In the genomic region with DNA sequence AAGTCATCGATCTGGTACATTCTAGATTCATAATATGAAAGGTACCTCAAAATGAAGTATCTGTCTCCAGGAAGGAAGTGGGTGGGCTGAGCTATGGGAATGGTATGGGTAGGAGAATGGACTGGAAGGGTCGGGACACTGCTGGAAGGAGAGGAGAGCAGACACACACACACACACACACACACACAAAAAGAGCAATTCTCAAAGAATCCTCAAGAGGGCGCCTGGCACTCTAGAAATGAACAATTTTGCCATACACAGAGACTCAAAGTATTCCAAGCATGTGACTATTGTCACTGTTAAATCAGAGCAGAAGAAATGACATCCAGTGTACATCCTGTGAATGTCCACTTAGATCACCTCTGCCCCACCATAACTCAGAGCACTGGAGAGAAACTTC, we compare ENCODE assay signal across 9 mouse cellular contexts. TPM values are rescaled to one million over a fixed set of nuclear protein-coding genes. Genes with fewer than 3 reads are reported as not detected.
DNase-seq lines count a peak whose midpoint lies in the region; ATAC-seq lines count a peak whose summit lies in the region.
"Had no signal": no experiment of that assay in that cellular context is flagged by ENCODE, and none has a peak within 500 bp of the region (broad histone marks: within the 10 kb centered on the region; RNA-seq: fewer than 3 reads in every experiment).

No protein-coding gene starts in this region.

- no peaks in the 10 kb centered on the region for H3K27me3 ChIP-seq in forebrain, embryonic 11.5 days (ENCODE audit: control insufficient read depth, insufficient read depth, low read length)
- no peaks in the 10 kb centered on the region for H3K27me3 ChIP-seq in forebrain, embryonic 16.5 days (replicated peaks; ENCODE audit: control insufficient read depth, insufficient read depth, low read length)
- H3K27me3 ChIP-seq in hindbrain, embryonic 13.5 days, result no peaks in the 10 kb centered on the region
- H3K27me3 ChIP-seq in limb, embryonic 11.5 days (ENCODE audit: control insufficient read depth, insufficient read depth, low read length), result no peaks in the 10 kb centered on the region
- no peaks in the 10 kb centered on the region for H3K27me3 ChIP-seq in neural tube, embryonic 14.5 days (ENCODE audit: control insufficient read depth, insufficient read depth, low read length)
- H3K27me3 ChIP-seq: stomach, embryonic 15.5 days had no signal

- H3K4me3 ChIP-seq in forebrain, embryonic 11.5 days (ENCODE audit: low read depth, low read length), result no peak overlapping the region
- no peak overlapping the region for H3K4me3 ChIP-seq in forebrain, embryonic 16.5 days (replicated peaks; ENCODE audit: low read length)
- H3K4me3 ChIP-seq in hindbrain, embryonic 13.5 days, result no peak overlapping the region
- H3K4me3 ChIP-seq in limb, embryonic 11.5 days (ENCODE audit: low read depth, low read length), result no peak overlapping the region
- no peak overlapping the region for H3K4me3 ChIP-seq in neural tube, embryonic 14.5 days (ENCODE audit: low read depth, low read length)
- H3K4me3 ChIP-seq: stomach, embryonic 15.5 days had no signal

- no peaks in the 10 kb centered on the region for H3K4me1 ChIP-seq in forebrain, embryonic 11.5 days (replicated peaks; ENCODE audit: control insufficient read depth, insufficient read depth, low read length)
- H3K4me1 ChIP-seq in forebrain, embryonic 16.5 days (replicated peaks; ENCODE audit: control insufficient read depth, insufficient read depth, low read length), result no peaks in the 10 kb centered on the region
- H3K4me1 ChIP-seq in hindbrain, embryonic 13.5 days (replicated peaks), result no peaks in the 10 kb centered on the region
- no peaks in the 10 kb centered on the region for H3K4me1 ChIP-seq in limb, embryonic 11.5 days (ENCODE audit: control insufficient read depth, insufficient read depth, low read length)
- H3K4me1 ChIP-seq in neural tube, embryonic 14.5 days (ENCODE audit: control insufficient read depth, insufficient read depth, low read length), result no peaks in the 10 kb centered on the region
- H3K4me1 ChIP-seq: stomach, embryonic 15.5 days had no signal

- H3K36me3 ChIP-seq in forebrain, embryonic 11.5 days (ENCODE audit: control insufficient read depth, insufficient read depth, low read length), result no peaks in the 10 kb centered on the region
- H3K36me3 ChIP-seq in forebrain, embryonic 16.5 days (ENCODE audit: control insufficient read depth, insufficient read depth), result no peaks in the 10 kb centered on the region
- H3K36me3 ChIP-seq in hindbrain, embryonic 13.5 days, result peaks cover 13% of the 10 kb centered on the region
- no peaks in the 10 kb centered on the region for H3K36me3 ChIP-seq in limb, embryonic 11.5 days (ENCODE audit: control insufficient read depth, insufficient read depth, low read length)
- H3K36me3 ChIP-seq in neural tube, embryonic 14.5 days (ENCODE audit: control insufficient read depth, insufficient read depth, low read length), result no peaks in the 10 kb centered on the region
- H3K36me3 ChIP-seq: stomach, embryonic 15.5 days had no signal

- H3K9me3 ChIP-seq in forebrain, embryonic 11.5 days (ENCODE audit: control insufficient read depth, low read length), result no peaks in the 10 kb centered on the region
- H3K9me3 ChIP-seq in forebrain, embryonic 16.5 days (ENCODE audit: control insufficient read depth, low read length), result no peaks in the 10 kb centered on the region
- no peaks in the 10 kb centered on the region for H3K9me3 ChIP-seq in hindbrain, embryonic 13.5 days
- H3K9me3 ChIP-seq in limb, embryonic 11.5 days (ENCODE audit: control insufficient read depth, low read length), result no peaks in the 10 kb centered on the region
- no peaks in the 10 kb centered on the region for H3K9me3 ChIP-seq in neural tube, embryonic 14.5 days (ENCODE audit: control insufficient read depth, low read length)
- H3K9me3 ChIP-seq: stomach, embryonic 15.5 days had no signal

- WGBS in forebrain, embryonic 11.5 days, result 34% methylated on average over 3 of the region's 3 CpGs
- WGBS in forebrain, embryonic 16.5 days, result 29% methylated on average over 3 of the region's 3 CpGs
- WGBS in hindbrain, embryonic 13.5 days, result 29% methylated on average over 3 of the region's 3 CpGs
- 33% methylated on average over 3 of the region's 3 CpGs for WGBS in limb, embryonic 11.5 days
- WGBS in neural tube, embryonic 14.5 days, result 36% methylated on average over 3 of the region's 3 CpGs

- ATAC-seq in forebrain, embryonic 11.5 days (replicated peaks; ENCODE audit: low FRiP score), result no peak
- ATAC-seq in forebrain, embryonic 16.5 days, result no peak
- ATAC-seq in hindbrain, embryonic 13.5 days (ENCODE audit: low FRiP score), result 0 out of 2 replicates have a peak, but pooled peaks have one; percentile 39
- no peak for ATAC-seq in limb, embryonic 11.5 days (ENCODE audit: insufficient number of reproducible peaks, low FRiP score, low TSS enrichment, low read depth)
- ATAC-seq in neural tube, embryonic 14.5 days (ENCODE audit: low read depth), result 0 out of 2 replicates have a peak, but pooled peaks have one; percentile 21

- no peak overlapping the region for H3K27ac ChIP-seq in forebrain, embryonic 11.5 days (ENCODE audit: low read depth, low read length)
- no peak overlapping the region for H3K27ac ChIP-seq in forebrain, embryonic 16.5 days (ENCODE audit: low read length)
- no peak overlapping the region for H3K27ac ChIP-seq in hindbrain, embryonic 13.5 days
- H3K27ac ChIP-seq in limb, embryonic 11.5 days (replicated peaks; ENCODE audit: low read depth, low read length), result no peak overlapping the region
- no peak overlapping the region for H3K27ac ChIP-seq in neural tube, embryonic 14.5 days (ENCODE audit: low read depth, low read length)
- H3K27ac ChIP-seq: stomach, embryonic 15.5 days had no signal

- H3K9ac ChIP-seq in forebrain, embryonic 11.5 days (ENCODE audit: low read length), result no peak overlapping the region
- H3K9ac ChIP-seq in forebrain, embryonic 16.5 days (replicated peaks; ENCODE audit: low read depth, low read length), result no peak overlapping the region
- H3K9ac ChIP-seq in hindbrain, embryonic 13.5 days, result no peak overlapping the region
- H3K9ac ChIP-seq in limb, embryonic 11.5 days (ENCODE audit: low read length), result no peak overlapping the region
- H3K9ac ChIP-seq in neural tube, embryonic 14.5 days (replicated peaks; ENCODE audit: low read depth, low read length), result no peak overlapping the region
- H3K9ac ChIP-seq: stomach, embryonic 15.5 days had no signal

- peak; percentile 73 for DNase-seq in forebrain, embryonic 11.5 days (ENCODE audit: low spot score)
- DNase-seq in B cell, adult 2 months, result peak; percentile 46 to 52
- peak; percentile 68 for DNase-seq in c-Kit-positive CD71-negative TER-119-negative erythroid progenitor cells, embryonic 14.5 days (ENCODE audit: low read depth)
- DNase-seq in limb, embryonic 11.5 days (ENCODE audit: low spot score), result peak; percentile 73
- DNase-seq in urinary bladder, postnatal 14 days (ENCODE audit: low spot score), result no peak

- no peak overlapping the region for H3K4me2 ChIP-seq in forebrain, embryonic 11.5 days (ENCODE audit: low read depth, low read length, severe bottlenecking)
- no peak overlapping the region for H3K4me2 ChIP-seq in forebrain, embryonic 16.5 days (ENCODE audit: low read length)
- no peak overlapping the region for H3K4me2 ChIP-seq in hindbrain, embryonic 13.5 days
- no peak overlapping the region for H3K4me2 ChIP-seq in limb, embryonic 11.5 days (ENCODE audit: low read depth, severe bottlenecking)
- no peak overlapping the region for H3K4me2 ChIP-seq in neural tube, embryonic 14.5 days (ENCODE audit: low read depth, low read length)
- H3K4me2 ChIP-seq: stomach, embryonic 15.5 days had no signal

RNA-seq across cellular contexts. Expression of gene Osbpl7, which starts 22.1 kb away (rescaled TPM):
- polyA plus RNA-seq in forebrain, embryonic 11.5 days (2014; fragmentation: Nextera tagmentation; extraction: Ambion mirVana), result 6.7 and 7.7 TPM in 2 replicates
- polyA plus RNA-seq in forebrain, embryonic 16.5 days (2015; fragmentation: Nextera tagmentation; extraction: Ambion mirVana), result 11.0 and 13.1 TPM in 2 replicates
- 9.6 and 10.7 TPM in 2 replicates for polyA plus RNA-seq in hindbrain, embryonic 13.5 days (2015; fragmentation: Nextera tagmentation; extraction: Ambion mirVana)
- 5.8 and 6.3 TPM in 2 replicates for polyA plus RNA-seq in limb, embryonic 11.5 days (2014; fragmentation: Nextera tagmentation; extraction: Ambion mirVana)
- 9.1 and 9.6 TPM in 2 replicates for polyA plus RNA-seq in neural tube, embryonic 14.5 days (2014; fragmentation: Nextera tagmentation; extraction: Ambion mirVana)

RNA-seq across cellular contexts. Expression of gene Mrpl10, which starts 31.2 kb away (rescaled TPM):
- polyA plus RNA-seq in forebrain, embryonic 11.5 days (2014; fragmentation: Nextera tagmentation; extraction: Ambion mirVana), result 76.4 and 76.6 TPM in 2 replicates
- polyA plus RNA-seq in forebrain, embryonic 16.5 days (2015; fragmentation: Nextera tagmentation; extraction: Ambion mirVana), result 54.3 and 56.2 TPM in 2 replicates
- polyA plus RNA-seq in hindbrain, embryonic 13.5 days (2015; fragmentation: Nextera tagmentation; extraction: Ambion mirVana), result 59.4 and 62.0 TPM in 2 replicates
- polyA plus RNA-seq in limb, embryonic 11.5 days (2014; fragmentation: Nextera tagmentation; extraction: Ambion mirVana), result 93.0 and 96.5 TPM in 2 replicates
- 60.8 and 63.5 TPM in 2 replicates for polyA plus RNA-seq in neural tube, embryonic 14.5 days (2014; fragmentation: Nextera tagmentation; extraction: Ambion mirVana)

RNA-seq across cellular contexts. Expression of gene Lrrc46, which starts 31.3 kb away (rescaled TPM):
- polyA plus RNA-seq in forebrain, embryonic 11.5 days (2014; fragmentation: Nextera tagmentation; extraction: Ambion mirVana), result 3.8 and 4.2 TPM in 2 replicates
- 3.0 and 3.1 TPM in 2 replicates for polyA plus RNA-seq in forebrain, embryonic 16.5 days (2015; fragmentation: Nextera tagmentation; extraction: Ambion mirVana)
- polyA plus RNA-seq in hindbrain, embryonic 13.5 days (2015; fragmentation: Nextera tagmentation; extraction: Ambion mirVana), result 3.2 and 5.6 TPM in 2 replicates
- polyA plus RNA-seq in limb, embryonic 11.5 days (2014; fragmentation: Nextera tagmentation; extraction: Ambion mirVana), result 0.79 and 1.4 TPM in 2 replicates
- 2.2 and 2.4 TPM in 2 replicates for polyA plus RNA-seq in neural tube, embryonic 14.5 days (2014; fragmentation: Nextera tagmentation; extraction: Ambion mirVana)

RNA-seq across cellular contexts. Expression of gene Tbx21, which starts 42.6 kb away (rescaled TPM):
- polyA plus RNA-seq in forebrain, embryonic 11.5 days (2014; fragmentation: Nextera tagmentation; extraction: Ambion mirVana), result 0.17 and 0.21 TPM in 2 replicates
- polyA plus RNA-seq in forebrain, embryonic 16.5 days (2015; fragmentation: Nextera tagmentation; extraction: Ambion mirVana), result 0.35 and 0.38 TPM in 2 replicates
- polyA plus RNA-seq in hindbrain, embryonic 13.5 days (2015; fragmentation: Nextera tagmentation; extraction: Ambion mirVana), result 0.16 and 0.21 TPM in 2 replicates
- not detected in 2 replicates for polyA plus RNA-seq in limb, embryonic 11.5 days (2014; fragmentation: Nextera tagmentation; extraction: Ambion mirVana)
- polyA plus RNA-seq in neural tube, embryonic 14.5 days (2014; fragmentation: Nextera tagmentation; extraction: Ambion mirVana), result 0.14 and 0.21 TPM in 2 replicates
- polyA plus RNA-seq: stomach, embryonic 15.5 days had no signal

RNA-seq across cellular contexts. Expression of gene Scrn2, which starts 42.8 kb away (rescaled TPM):
- polyA plus RNA-seq in forebrain, embryonic 11.5 days (2014; fragmentation: Nextera tagmentation; extraction: Ambion mirVana), result 31.2 and 31.6 TPM in 2 replicates
- polyA plus RNA-seq in forebrain, embryonic 16.5 days (2015; fragmentation: Nextera tagmentation; extraction: Ambion mirVana), result 14.4 and 16.2 TPM in 2 replicates
- polyA plus RNA-seq in hindbrain, embryonic 13.5 days (2015; fragmentation: Nextera tagmentation; extraction: Ambion mirVana), result 14.4 and 15.3 TPM in 2 replicates
- polyA plus RNA-seq in limb, embryonic 11.5 days (2014; fragmentation: Nextera tagmentation; extraction: Ambion mirVana), result 31.9 and 34.4 TPM in 2 replicates
- 8.6 and 10.9 TPM in 2 replicates for polyA plus RNA-seq in neural tube, embryonic 14.5 days (2014; fragmentation: Nextera tagmentation; extraction: Ambion mirVana)

Comparison
In these comparisons a context has a peak if more than half of its experiments do, and no peak if none do; other contexts are left out.
1. ATAC-seq: peak in hindbrain, embryonic 13.5 days (single experiment) and neural tube, embryonic 14.5 days (single experiment); none in forebrain, embryonic 11.5 days (single experiment), forebrain, embryonic 16.5 days (single experiment) and limb, embryonic 11.5 days (single experiment).